Mouse (Mus musculus) C2C12 (cell line): ENCODE measurements around the gene Dnah5.

Source experiments
- CEBPB ChIP-seq: IDR thresholded peaks from one replicate; pipeline ENCODE4 v1.6.1; 2011; ENCODE audit warnings: low read depth, mild to moderate bottlenecking, control low read depth, moderate library complexity
- CTCF ChIP-seq: IDR thresholded peaks from one replicate; pipeline ENCODE4 v1.5.1; 2011; ENCODE audit not compliant: control insufficient read depth, insufficient read depth, insufficient read length
- MYOG ChIP-seq: IDR thresholded peaks from one replicate; pipeline ENCODE4 v1.6.1; 2011; ENCODE audit not compliant: control insufficient read depth, insufficient read length; ENCODE audit errors: extremely low read depth
- USF1 ChIP-seq: IDR thresholded peaks from one replicate; pipeline ENCODE4 v1.6.1; 2011; ENCODE audit warnings: low read depth, mild to moderate bottlenecking, control low read depth, moderate library complexity

- TF ChIP-seq CEBPB (no peak), CTCF (no peak), USF1 (no peak), MYOG (no peak)
Observed at GRCm38 (mm10) chr15:28216358-28216757, 12.8 kb downstream of the Dnah5 start.
